Mouse (Mus musculus) CH12.LX (cell line): ENCODE data around the gene Exoc6b. TPM values are rescaled to one million over a fixed set of nuclear protein-coding genes. Genes with fewer than 3 reads are reported as not detected.

Experiments used
- DNase-seq: peaks from one replicate; pipeline ENCODE4 v3.0.0-alpha.2; 2013; ENCODE audit errors: extremely low read depth
- H3K27ac ChIP-seq: 2 replicates; pipeline ENCODE4 v1.5.1; 2012; ENCODE audit warnings: low read depth, mild to moderate bottlenecking, control low read depth, moderate library complexity; ENCODE audit not compliant: insufficient read depth
- H3K27me3 ChIP-seq: replicated peaks from 2 replicates; pipeline ENCODE3; 2012; ENCODE audit warnings: inconsistent platforms
- H3K36me3 ChIP-seq, 2 experiments: replicated peaks in 1 of 2; 2 replicates each; pipeline versions ENCODE3 to v1.6.1; 2012; ENCODE audit warnings: inconsistent platforms in 1 of 2, low read length in 1 of 2, mild to moderate bottlenecking in 1 of 2, mixed read lengths in 1 of 2, moderate library complexity in 1 of 2; ENCODE audit not compliant: control insufficient read depth in 1 of 2, insufficient read depth in 1 of 2
- H3K4me1 ChIP-seq, 2 experiments: 2 replicates each; pipeline ENCODE4 v1.6.1; 2012; ENCODE audit warnings: inconsistent platforms in 1 of 2, moderate library complexity in 1 of 2; ENCODE audit not compliant: insufficient read depth in 2 of 2, control insufficient read depth in 1 of 2
- H3K4me2 ChIP-seq: 2 replicates; pipeline ENCODE4 v1.6.1; 2012; ENCODE audit warnings: low read depth, mild to moderate bottlenecking, control low read depth; ENCODE audit not compliant: poor library complexity, insufficient read depth, severe bottlenecking
- H3K4me3 ChIP-seq, 3 experiments: fragments of 150-350 bp in 1 of 3; sonication (generic) in 1 of 3; replicated peaks in 1 of 3; 2 replicates each; pipeline versions ENCODE3 to v1.5.1; 2011 to 2012; ENCODE audit warnings: low read depth in 2 of 3, low read length in 2 of 3, mild to moderate bottlenecking in 2 of 3, moderate library complexity in 2 of 3, control low read depth in 1 of 3, improper control_type of control experiment in 1 of 3, inconsistent platforms in 1 of 3, mixed read lengths in 1 of 3; ENCODE audit not compliant: poor library complexity in 1 of 3
- H3K79me2 ChIP-seq: replicated peaks from 2 replicates; pipeline ENCODE4 v1.6.1; 2012; ENCODE audit warnings: mild to moderate bottlenecking, moderate library complexity; ENCODE audit not compliant: control insufficient read depth, poor library complexity, insufficient read depth, severe bottlenecking; ENCODE audit errors: extremely low read depth
- H3K9ac ChIP-seq: 2 replicates; pipeline ENCODE4 v1.6.1; 2012; ENCODE audit warnings: low read depth, mild to moderate bottlenecking, control low read depth, moderate library complexity; ENCODE audit not compliant: insufficient read depth
- H3K9me3 ChIP-seq: replicated peaks from 2 replicates; pipeline ENCODE3; 2012; ENCODE audit warnings: low read length, inconsistent platforms, mixed read lengths
- CHD1 ChIP-seq: IDR thresholded peaks from 2 replicates; pipeline ENCODE4 v1.6.1; 2012; ENCODE audit warnings: low read depth, low read length, improper control_type of control experiment, inconsistent platforms
- CHD2 ChIP-seq: IDR thresholded peaks from 2 replicates; pipeline ENCODE4 v1.6.1; 2011; ENCODE audit warnings: low read length, improper control_type of control experiment
- CTCF ChIP-seq, 2 experiments: IDR thresholded peaks in 1 of 2; conservative IDR thresholded peaks in 1 of 2; 2 replicates each; pipeline ENCODE4 v1.5.1; 2011 to 2012; ENCODE audit warnings: low read depth in 2 of 2, low read length in 2 of 2, improper control_type of control experiment in 1 of 2, inconsistent platforms in 1 of 2, mild to moderate bottlenecking in 1 of 2, moderate library complexity in 1 of 2
- E2F4 ChIP-seq: IDR thresholded peaks from 2 replicates; pipeline ENCODE4 v1.6.1; 2011; ENCODE audit warnings: low read depth, low read length, improper control_type of control experiment; ENCODE audit not compliant: insufficient replicate concordance
- EP300 ChIP-seq: IDR thresholded peaks from 2 replicates; pipeline ENCODE4 v1.6.1; 2011; ENCODE audit warnings: low read length, improper control_type of control experiment
- ETS1 ChIP-seq: conservative IDR thresholded peaks from 2 replicates; pipeline ENCODE4 v1.6.1; 2012; ENCODE audit warnings: low read depth, mild to moderate bottlenecking, inconsistent platforms, low read length, improper control_type of control experiment, moderate library complexity
- HCFC1 ChIP-seq: IDR thresholded peaks from 2 replicates; pipeline ENCODE4 v1.6.1; 2012; ENCODE audit warnings: low read depth, mild to moderate bottlenecking, inconsistent platforms, low read length, improper control_type of control experiment
- IRF4 ChIP-seq: IDR thresholded peaks from 2 replicates; pipeline ENCODE4 v1.6.1; 2014; ENCODE audit warnings: low read depth, mild to moderate bottlenecking, inconsistent platforms, low read length, improper control_type of control experiment
- JUN ChIP-seq: IDR thresholded peaks from 2 replicates; pipeline ENCODE4 v1.6.1; 2011; ENCODE audit warnings: low read depth, mild to moderate bottlenecking, low read length, improper control_type of control experiment, moderate library complexity; ENCODE audit not compliant: insufficient read depth
- JUND ChIP-seq: conservative IDR thresholded peaks from 2 replicates; pipeline ENCODE4 v1.6.1; 2011; ENCODE audit warnings: low read depth, low read length, improper control_type of control experiment
- KAT2A ChIP-seq: IDR thresholded peaks from 2 replicates; pipeline ENCODE4 v1.6.1; 2012; ENCODE audit warnings: low read length, improper control_type of control experiment, inconsistent platforms; ENCODE audit not compliant: insufficient replicate concordance
- MAX ChIP-seq: IDR thresholded peaks from 2 replicates; pipeline ENCODE4 v1.6.1; 2011; ENCODE audit warnings: low read length, improper control_type of control experiment
- MAZ ChIP-seq: IDR thresholded peaks from 2 replicates; pipeline ENCODE4 v1.6.1; 2012; ENCODE audit warnings: low read depth, mild to moderate bottlenecking, inconsistent platforms, low read length, improper control_type of control experiment, moderate library complexity
- MYC ChIP-seq: IDR thresholded peaks from 2 replicates; pipeline ENCODE4 v1.6.1; 2011; ENCODE audit warnings: low read depth, mild to moderate bottlenecking, improper control_type of control experiment, low read length
- NELFE ChIP-seq: IDR thresholded peaks from 2 replicates; pipeline ENCODE4 v1.6.1; 2011; ENCODE audit warnings: low read depth, low read length, improper control_type of control experiment
- NRF1 ChIP-seq: IDR thresholded peaks from 2 replicates; pipeline ENCODE4 v1.6.1; 2014; ENCODE audit warnings: low read depth, mild to moderate bottlenecking, inconsistent platforms, low read length, improper control_type of control experiment, moderate library complexity
- PAX5 ChIP-seq: IDR thresholded peaks from 2 replicates; pipeline ENCODE4 v1.6.1; 2012; ENCODE audit warnings: low read length, inconsistent platforms, mixed read lengths
- POLR2AphosphoS2 ChIP-seq: IDR thresholded peaks from 2 replicates; pipeline ENCODE4 v1.6.1; 2011; ENCODE audit warnings: low read depth, low read length, improper control_type of control experiment
- RAD21 ChIP-seq: IDR thresholded peaks from 2 replicates; pipeline ENCODE4 v1.6.1; 2011; ENCODE audit warnings: low read depth, mild to moderate bottlenecking, low read length, improper control_type of control experiment, moderate library complexity
- RCOR1 ChIP-seq: conservative IDR thresholded peaks from 2 replicates; pipeline ENCODE4 v1.6.1; 2012; ENCODE audit warnings: low read depth, mild to moderate bottlenecking, inconsistent platforms, low read length, improper control_type of control experiment
- SIN3A ChIP-seq: IDR thresholded peaks from 2 replicates; pipeline ENCODE4 v1.6.1; 2012; ENCODE audit warnings: low read length, improper control_type of control experiment, inconsistent platforms
- SMC3 ChIP-seq: IDR thresholded peaks from 2 replicates; pipeline ENCODE4 v1.6.1; 2011; ENCODE audit warnings: low read depth, low read length, improper control_type of control experiment
- TCF12 ChIP-seq: IDR thresholded peaks from 2 replicates; pipeline ENCODE4 v1.6.1; 2014; ENCODE audit warnings: low read depth, mild to moderate bottlenecking, inconsistent platforms, low read length, improper control_type of control experiment
- UBTF ChIP-seq: IDR thresholded peaks from 2 replicates; pipeline ENCODE4 v1.6.1; 2012; ENCODE audit warnings: low read depth, mild to moderate bottlenecking, inconsistent platforms, low read length, improper control_type of control experiment, moderate library complexity
- USF1 ChIP-seq: IDR thresholded peaks from 2 replicates; pipeline ENCODE4 v1.6.1; 2014; ENCODE audit warnings: low read depth, mild to moderate bottlenecking, inconsistent platforms, low read length, improper control_type of control experiment
- USF2 ChIP-seq: conservative IDR thresholded peaks from 2 replicates; pipeline ENCODE4 v1.6.1; 2011; ENCODE audit warnings: low read depth, low read length, improper control_type of control experiment
- ZNF384 ChIP-seq: IDR thresholded peaks from 2 replicates; pipeline ENCODE4 v1.6.1; 2012; ENCODE audit warnings: low read depth, low read length, improper control_type of control experiment, inconsistent platforms
- dilution Hi-C: fragments of 300-500 bp; cut with MboI; formaldehyde crosslinking; loops from 2 replicates; pipeline ENCODE4 v1.14.3; 2020; ENCODE audit warnings: low sequenced_read_pairs; ENCODE audit not compliant: extremely low pct_unique_long_range_greater_than_20kb, extremely low pct_ligation_motif_present
- in situ Hi-C: fragments of 300-500 bp; cut with MboI; formaldehyde crosslinking; loops from 3 replicates; pipeline ENCODE4 v1.14.3; 2019; ENCODE audit warnings: low sequenced_read_pairs, low pct_ligation_motif_present, low pct_unique_long_range_greater_than_20kb, mixed read lengths
- polyA plus RNA-seq: library from polyadenylated mRNA; unstranded; fragments of >175 nt; gene quantifications from 2 replicates; pipeline ENCODE4 v1.2.1, GENCODE M21; 2012; ENCODE audit warnings: low read depth; ENCODE audit not compliant: insufficient read length
- total RNA-seq, 2 experiments: library from RNA; depleted of rRNA; stranded (reverse); fragments of 300-350 nt in 1 of 2; fragments of >200 nt in 1 of 2; gene quantifications; 2 replicates each; pipeline ENCODE4 v1.2.3; 2012 to 2014

Exoc6b gene
- total and polyA plus RNA-seq, 3 experiments: 1.7 to 5.2 (median 3.5) TPM

DNA sequence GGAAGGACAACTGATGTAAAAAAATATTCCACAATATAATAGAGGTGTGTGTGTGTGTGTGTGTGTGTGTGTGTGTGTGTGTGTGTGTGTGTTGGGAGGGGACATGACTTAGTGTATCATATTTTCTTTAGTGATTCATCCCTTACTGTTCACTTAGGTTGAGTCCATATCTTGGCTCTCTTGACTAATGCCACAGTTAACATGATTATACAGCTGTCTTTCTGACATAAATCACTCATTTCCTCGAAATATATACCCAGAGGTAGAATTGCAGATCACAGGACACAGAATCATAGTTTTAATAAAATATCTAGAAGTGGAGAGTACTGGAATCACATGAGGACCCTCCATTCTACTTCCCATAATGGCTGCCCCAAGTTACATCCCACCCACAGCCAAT, 117.7 kb downstream of the Exoc6b start:
- dilution Hi-C loops: no loop called here
- in situ Hi-C loops: no loop called here

DNA sequence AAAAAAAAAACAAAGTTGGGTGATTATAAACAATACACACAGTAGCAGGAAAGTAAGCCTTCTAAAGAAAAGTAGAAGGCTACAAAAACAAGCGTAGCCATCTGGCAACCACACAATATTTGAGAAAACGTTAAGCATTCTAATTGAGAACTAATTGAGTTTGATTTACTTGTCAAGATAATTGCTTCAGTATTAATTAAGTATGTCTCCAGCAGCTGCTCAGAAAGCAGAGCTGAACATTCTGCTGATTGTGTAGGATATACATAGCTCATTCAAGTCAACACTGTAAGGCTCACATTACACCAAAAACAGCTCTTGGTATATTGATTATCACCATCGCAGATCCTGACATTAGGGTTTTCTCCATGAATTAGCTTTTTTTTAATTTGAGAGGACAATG, 122.7 kb downstream of the Exoc6b start:
- dilution Hi-C loops: no loop called here
- H3K4me2 ChIP-seq: no peak overlapping the region
- H3K9ac ChIP-seq: no peak overlapping the region

More for the DNA sequence above, 117.7 kb downstream of the Exoc6b start:
- DNase-seq: no peak
- H3K9me3 ChIP-seq: no peaks in the 10 kb centered on the region
- no peak overlapping the region for H3K9ac ChIP-seq
- H3K36me3 ChIP-seq: no peaks in the 10 kb centered on the region
- no peak overlapping the region for H3K27ac ChIP-seq
- H3K27me3 ChIP-seq: no peaks in the 10 kb centered on the region
- no peak overlapping the region for H3K4me3 ChIP-seq
- H3K79me2 ChIP-seq: no peaks in the 10 kb centered on the region
- TF ChIP-seq EP300: no peak
- no peak for TF ChIP-seq CHD1
- no peak for TF ChIP-seq MAZ
- TF ChIP-seq USF1: no peak
- no peak for TF ChIP-seq UBTF
- TF ChIP-seq RAD21: no peak
- no peak for TF ChIP-seq MYC
- TF ChIP-seq, all 38 proteins: peak for 0
- Histone ChIP-seq H3K4me1 (no peaks in the 10 kb centered on the region), H3K4me2 (no peak overlapping the region)

DNA sequence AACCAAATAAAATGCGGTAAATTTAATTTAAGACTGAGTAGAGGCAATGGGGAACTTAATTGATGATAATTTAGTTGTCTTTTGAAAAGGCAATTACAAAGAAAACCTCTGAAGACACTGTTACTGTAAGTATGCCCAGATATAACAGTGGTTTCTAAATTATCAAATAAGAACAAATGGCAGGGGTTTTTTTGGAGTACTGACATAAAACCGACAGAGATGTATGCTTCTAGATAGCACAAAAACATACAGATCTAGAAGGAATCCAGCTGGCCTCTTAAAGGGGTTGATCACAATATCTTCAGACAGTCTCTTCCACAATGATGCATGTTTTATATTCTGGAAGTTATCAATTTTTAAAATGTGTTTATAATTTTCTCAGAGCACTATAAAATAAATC, 123.2 kb downstream of the Exoc6b start:
- Histone ChIP-seq H3K4me1 (no peaks in the 10 kb centered on the region; a peak in 1 of 4 replicates), H3K36me3 (no peaks in the 10 kb centered on the region), H3K27me3 (no peaks in the 10 kb centered on the region), H3K4me2 (no peak overlapping the region), H3K27ac (no peak overlapping the region), H3K9me3 (no peaks in the 10 kb centered on the region), H3K79me2 (no peaks in the 10 kb centered on the region), H3K4me3 (no peak overlapping the region), H3K9ac (no peak overlapping the region)
- in situ Hi-C loops (no loop called here), dilution Hi-C loops (no loop called here)
- no peak for TF ChIP-seq RCOR1
- no peak for TF ChIP-seq POLR2AphosphoS2
- no peak for TF ChIP-seq IRF4
- no peak for TF ChIP-seq PAX5
- no peak for TF ChIP-seq NELFE
- no peak for TF ChIP-seq NRF1
- no peak for TF ChIP-seq JUN
- TF ChIP-seq CHD2: no peak
- no peak for TF ChIP-seq CTCF (conservative IDR thresholded peaks at IDR 0.05 in 1 of 2, IDR thresholded peaks at IDR 0.05 in 1 of 2; ENCODE audit: low read depth in 2 of 2, low read length in 2 of 2)
- no peak for TF ChIP-seq ZNF384
- no peak for TF ChIP-seq SIN3A
- no peak for TF ChIP-seq MYC
- no peak for TF ChIP-seq EP300
- no peak for TF ChIP-seq USF2
- TF ChIP-seq E2F4: no peak
- TF ChIP-seq HCFC1: no peak
- TF ChIP-seq ETS1: no peak
- no peak for TF ChIP-seq JUND
- no peak for DNase-seq

More for the DNA sequence above, 122.7 kb downstream of the Exoc6b start:
- Histone ChIP-seq H3K36me3 (no peaks in the 10 kb centered on the region), H3K27me3 (no peaks in the 10 kb centered on the region), H3K79me2 (no peaks in the 10 kb centered on the region), H3K4me1 (no peaks in the 10 kb centered on the region; a peak in 1 of 4 replicates), H3K27ac (no peak overlapping the region), H3K9me3 (no peaks in the 10 kb centered on the region), H3K4me3 (no peak overlapping the region)
- in situ Hi-C loops: no loop called here
- DNase-seq: no peak
- TF ChIP-seq TCF12 (no peak), SIN3A (no peak), CTCF (conservative IDR thresholded peaks at IDR 0.05 in 1 of 2, IDR thresholded peaks at IDR 0.05 in 1 of 2; ENCODE audit: low read depth in 2 of 2, low read length in 2 of 2) (no peak), HCFC1 (no peak), USF1 (no peak), USF2 (no peak), MAX (no peak), KAT2A (no peak), SMC3 (no peak), ZNF384 (no peak), CHD1 (no peak), MYC (no peak), POLR2AphosphoS2 (no peak)
